Mouse (Mus musculus): ENCODE data around the gene Rbbp7. TPM values are rescaled to one million over a fixed set of nuclear protein-coding genes. Genes with fewer than 3 reads are reported as not detected.

Rbbp7 gene
- polyA plus RNA-seq, 1 experiment from 2014 or later, result 414 TPM

Other genes starting within 250 kb of the Rbbp7 start
- 0.25 and 0.29 TPM in 2 replicates for gene Reps2, start 116.8 kb upstream of the Rbbp7 start, polyA plus RNA-seq (2016; fragmentation: Nextera tagmentation; extraction: Ambion mirVana)
- 17.0 and 17.4 TPM in 2 replicates for gene Txlng, start 69.1 kb downstream of the Rbbp7 start, polyA plus RNA-seq (2016; fragmentation: Nextera tagmentation; extraction: Ambion mirVana)
- gene Syap1, start 128.0 kb downstream of the Rbbp7 start, polyA plus RNA-seq (2016; fragmentation: Nextera tagmentation; extraction: Ambion mirVana), result 24.9 and 28.6 TPM in 2 replicates
- 69.2 and 77.9 TPM in 2 replicates for gene Ctps2, start 140.8 kb downstream of the Rbbp7 start, polyA plus RNA-seq (2016; fragmentation: Nextera tagmentation; extraction: Ambion mirVana)
- not detected in 2 replicates for gene S100g, start 204.2 kb downstream of the Rbbp7 start, polyA plus RNA-seq (2016; fragmentation: Nextera tagmentation; extraction: Ambion mirVana)

Measured in embryonic facial prominence, embryonic 10.5 days (tissue).